ENCODE assay signal across 21 mouse cellular contexts in genomic region chr3:26853557-26853956, GRCm38 (mm10).
"Had no signal": no experiment of that assay in that cellular context is flagged by ENCODE, and none has a peak within 500 bp of the region (broad histone marks: within the 10 kb centered on the region; RNA-seq: fewer than 3 reads in every experiment).

No protein-coding gene starts in this region.

- DNase-seq: heart, postnatal 10 days; heart, postnatal 36 days; heart, postnatal 4 days; kidney, adult 11 months; kidney, adult 18-20 months; kidney, adult 2 months; kidney, adult 8-10 months; kidney, adult 9 months; kidney, postnatal 10 days; kidney, postnatal 14 days; kidney, postnatal 25 days; kidney, postnatal 36 days; kidney, postnatal 4 days; layer of hippocampus, adult 9-11 months; layer of hippocampus, postnatal 36 days had no signal

- ATAC-seq: hindbrain, embryonic 16.5 days; hindbrain, postnatal 0 days; inflammation-experienced regulatory T-cells, adult 6 months; intestine, embryonic 15.5 days; intestine, embryonic 16.5 days; intestine, postnatal 0 days had no signal
